Mouse (Mus musculus) erythroblast, embryonic 14.5 days (primary cell): ENCODE data around the gene Atm.

ENCODE experiments used
- GATA1 ChIP-seq: IDR thresholded peaks from 2 replicates; pipeline ENCODE4 v1.6.1; 2012; ENCODE audit warnings: low read length, inconsistent platforms, mixed read lengths
- TAL1 ChIP-seq: IDR thresholded peaks from 3 replicates; pipeline ENCODE4 v1.6.1; 2012; ENCODE audit warnings: low read length, inconsistent platforms, mixed read lengths

DNA sequence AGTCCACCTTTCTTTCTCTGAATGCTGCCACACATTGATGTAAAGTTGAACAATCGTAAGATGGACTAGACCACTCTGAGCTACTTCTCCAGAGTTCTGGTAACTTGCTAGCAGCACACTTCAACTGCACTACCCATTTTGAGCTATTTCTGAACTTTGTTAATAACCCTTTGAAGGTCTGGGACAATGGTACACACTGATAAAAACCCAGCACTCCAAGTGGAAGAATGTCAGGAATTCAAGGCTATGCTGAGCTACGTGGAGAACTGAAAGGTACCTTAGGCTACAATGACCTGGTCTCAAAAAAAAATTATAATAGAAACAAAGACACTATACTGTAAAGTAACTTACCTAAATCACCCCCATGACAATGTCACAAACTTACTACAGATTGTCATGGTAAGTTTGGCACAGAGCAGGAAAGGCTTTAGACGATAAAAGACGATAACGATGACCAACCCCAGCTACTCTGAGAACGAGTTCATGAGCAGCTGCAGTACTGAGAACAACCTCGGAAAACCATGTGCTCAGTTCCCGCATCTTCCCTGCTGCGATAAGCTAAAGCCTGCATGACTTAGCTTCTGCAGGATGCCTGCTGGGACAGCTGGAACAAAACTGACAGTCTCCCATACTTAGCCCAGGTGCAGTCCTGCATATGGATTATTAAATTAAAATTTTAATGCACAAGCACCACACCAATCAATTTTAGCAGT, 63.6 kb downstream of the Atm start:
- TF ChIP-seq TAL1: no peak
- no peak for TF ChIP-seq GATA1
